Comparison of ENCODE assay signal across 9 mouse cellular contexts in the genomic region with DNA sequence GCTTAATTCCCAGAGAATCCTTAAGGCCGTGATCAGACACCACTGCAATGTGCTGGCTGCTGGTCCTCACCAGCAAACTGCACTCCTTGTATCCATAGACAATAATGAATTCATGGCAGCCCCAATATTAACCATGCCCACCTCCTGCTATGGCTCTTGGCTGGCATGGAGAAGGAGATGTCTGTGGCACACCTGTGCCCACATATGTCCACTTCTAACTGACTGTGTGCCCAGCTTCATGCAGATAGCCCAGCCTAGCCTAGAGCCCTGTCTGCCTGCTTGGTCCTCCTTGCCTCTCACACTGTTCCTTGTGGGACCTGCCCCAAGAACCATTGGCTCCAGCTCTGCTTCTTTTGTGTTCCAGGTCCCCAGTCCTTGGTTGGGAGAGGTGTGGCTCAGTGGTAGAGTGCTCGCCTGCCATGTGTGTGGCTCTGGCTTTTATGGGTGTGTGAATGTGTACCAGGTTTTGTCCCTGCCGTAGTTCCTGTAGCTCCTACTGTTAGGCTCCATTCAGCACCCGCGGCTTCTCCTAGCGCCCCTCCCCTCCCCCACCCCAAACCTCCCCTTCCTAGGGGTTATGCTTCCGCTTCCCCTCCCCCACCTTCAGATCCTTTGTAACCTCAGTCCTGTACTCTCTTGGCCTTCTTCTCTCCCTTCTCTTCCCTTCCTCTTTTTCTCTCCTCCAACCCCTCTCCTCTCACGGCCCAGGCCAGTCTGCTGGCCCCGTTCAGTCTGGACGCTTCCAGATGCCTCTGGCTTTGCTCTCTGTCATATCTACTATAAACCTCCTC. TPM values are rescaled to one million over a fixed set of nuclear protein-coding genes. Genes with fewer than 3 reads are reported as not detected.
A peak's percentile ranks its signal among the peaks of the same experiment; 100 is the strongest.
DNase-seq lines count a peak whose midpoint lies in the region; ATAC-seq lines count a peak whose summit lies in the region.
"Had no signal": no experiment of that assay in that cellular context is flagged by ENCODE, and none has a peak within 500 bp of the region (broad histone marks: within the 10 kb centered on the region; RNA-seq: fewer than 3 reads in every experiment).

No protein-coding gene starts in this region.

- peak; percentile 71 for DNase-seq in cerebellum, adult 9-11 months
- DNase-seq in cerebellum, adult 11 months, result no peak
- no peak for DNase-seq in midbrain, embryonic 10.5 days (ENCODE audit: low spot score)
- DNase-seq in thymus, postnatal 0 days (ENCODE audit: low spot score), result peak; percentile 77
- DNase-seq in natural killer cell, adult 2 months (ENCODE audit: low spot score in 2 of 2), result no peak

- WGBS in midbrain, embryonic 10.5 days, result 59% methylated on average over 10 of the region's 10 CpGs
- WGBS in midbrain, embryonic 13.5 days, result 60% methylated on average over 10 of the region's 10 CpGs
- WGBS in limb, embryonic 13.5 days, result 37% methylated on average over 10 of the region's 10 CpGs
- 45% methylated on average over 10 of the region's 10 CpGs for WGBS in forebrain, embryonic 16.5 days

- no peaks in the 10 kb centered on the region for H3K27me3 ChIP-seq in midbrain, embryonic 10.5 days (ENCODE audit: low read depth, poor library complexity, severe bottlenecking)
- H3K27me3 ChIP-seq in midbrain, embryonic 13.5 days, result no peaks in the 10 kb centered on the region
- H3K27me3 ChIP-seq in limb, embryonic 13.5 days, result no peaks in the 10 kb centered on the region
- H3K27me3 ChIP-seq in forebrain, embryonic 16.5 days (replicated peaks; ENCODE audit: control insufficient read depth, insufficient read depth, low read length), result no peaks in the 10 kb centered on the region
- H3K27me3 ChIP-seq: neural tube, embryonic 12.5 days had no signal

- no peak for ATAC-seq in midbrain, embryonic 13.5 days
- no peak for ATAC-seq in limb, embryonic 13.5 days (ENCODE audit: low FRiP score, low read depth)
- no peak for ATAC-seq in forebrain, embryonic 16.5 days

- H3K27ac ChIP-seq in midbrain, embryonic 10.5 days (replicated peaks), result peak overlapping the region; percentile 65
- H3K27ac ChIP-seq in midbrain, embryonic 13.5 days, result no peak overlapping the region
- peak overlapping the region; percentile 67; the same call in 1 of the 2 replicates for H3K27ac ChIP-seq in limb, embryonic 13.5 days
- H3K27ac ChIP-seq in forebrain, embryonic 16.5 days (ENCODE audit: low read length), result no peak overlapping the region
- H3K27ac ChIP-seq: neural tube, embryonic 12.5 days had no signal

- no peaks in the 10 kb centered on the region for H3K36me3 ChIP-seq in midbrain, embryonic 10.5 days
- H3K36me3 ChIP-seq in midbrain, embryonic 13.5 days, result no peaks in the 10 kb centered on the region
- H3K36me3 ChIP-seq in limb, embryonic 13.5 days, result no peaks in the 10 kb centered on the region
- H3K36me3 ChIP-seq in forebrain, embryonic 16.5 days (ENCODE audit: control insufficient read depth, insufficient read depth), result no peaks in the 10 kb centered on the region
- H3K36me3 ChIP-seq: neural tube, embryonic 12.5 days had no signal

- H3K9ac ChIP-seq in midbrain, embryonic 13.5 days (replicated peaks), result no peak overlapping the region
- H3K9ac ChIP-seq in limb, embryonic 13.5 days, result no peak overlapping the region
- H3K9ac ChIP-seq in forebrain, embryonic 16.5 days (replicated peaks; ENCODE audit: low read depth, low read length), result no peak overlapping the region
- H3K9ac ChIP-seq: neural tube, embryonic 12.5 days had no signal

- H3K4me3 ChIP-seq in midbrain, embryonic 10.5 days, result no peak overlapping the region
- no peak overlapping the region for H3K4me3 ChIP-seq in midbrain, embryonic 13.5 days (replicated peaks)
- no peak overlapping the region for H3K4me3 ChIP-seq in limb, embryonic 13.5 days
- no peak overlapping the region for H3K4me3 ChIP-seq in forebrain, embryonic 16.5 days (replicated peaks; ENCODE audit: low read length)
- H3K4me3 ChIP-seq: neural tube, embryonic 12.5 days had no signal

- H3K4me2 ChIP-seq in midbrain, embryonic 13.5 days (replicated peaks), result no peak overlapping the region
- H3K4me2 ChIP-seq in limb, embryonic 13.5 days (replicated peaks), result no peak overlapping the region
- no peak overlapping the region for H3K4me2 ChIP-seq in forebrain, embryonic 16.5 days (ENCODE audit: low read length)
- H3K4me2 ChIP-seq: neural tube, embryonic 12.5 days had no signal

- no peaks in the 10 kb centered on the region for H3K9me3 ChIP-seq in midbrain, embryonic 10.5 days (replicated peaks)
- H3K9me3 ChIP-seq in midbrain, embryonic 13.5 days, result no peaks in the 10 kb centered on the region
- no peaks in the 10 kb centered on the region for H3K9me3 ChIP-seq in limb, embryonic 13.5 days
- H3K9me3 ChIP-seq in forebrain, embryonic 16.5 days (ENCODE audit: control insufficient read depth, low read length), result no peaks in the 10 kb centered on the region
- H3K9me3 ChIP-seq: neural tube, embryonic 12.5 days had no signal

- peaks cover 24% of the 10 kb centered on the region for H3K4me1 ChIP-seq in midbrain, embryonic 10.5 days
- no peaks in the 10 kb centered on the region; the same call in 1 of the 2 replicates for H3K4me1 ChIP-seq in midbrain, embryonic 13.5 days (replicated peaks)
- peaks cover 22% of the 10 kb centered on the region for H3K4me1 ChIP-seq in limb, embryonic 13.5 days
- H3K4me1 ChIP-seq in forebrain, embryonic 16.5 days (replicated peaks; ENCODE audit: control insufficient read depth, insufficient read depth, low read length), result peaks cover 5% of the 10 kb centered on the region

RNA-seq across cellular contexts. Expression of gene Piezo1, which starts 6.3 kb away (rescaled TPM):
- 5.8 and 8.2 TPM in 2 replicates for polyA plus RNA-seq in midbrain, embryonic 10.5 days (2016; fragmentation: Nextera tagmentation; extraction: Ambion mirVana)
- polyA plus RNA-seq in midbrain, embryonic 13.5 days (2015; fragmentation: Nextera tagmentation; extraction: Ambion mirVana), result 1.6 and 2.9 TPM in 2 replicates
- polyA plus RNA-seq in limb, embryonic 13.5 days (2015; fragmentation: Nextera tagmentation; extraction: Ambion mirVana), result 14.0 and 14.7 TPM in 2 replicates
- polyA plus RNA-seq in thymus, postnatal 0 days (2015; fragmentation: Nextera tagmentation; extraction: Ambion mirVana), result 5.2 and 6.9 TPM in 2 replicates
- 1.9 and 3.4 TPM in 2 replicates for polyA plus RNA-seq in forebrain, embryonic 16.5 days (2015; fragmentation: Nextera tagmentation; extraction: Ambion mirVana)

RNA-seq across cellular contexts. Expression of gene Cdt1, which starts 10.4 kb away (rescaled TPM):
- polyA plus RNA-seq in midbrain, embryonic 10.5 days (2016; fragmentation: Nextera tagmentation; extraction: Ambion mirVana), result 63.2 and 70.9 TPM in 2 replicates
- 13.8 and 14.1 TPM in 2 replicates for polyA plus RNA-seq in midbrain, embryonic 13.5 days (2015; fragmentation: Nextera tagmentation; extraction: Ambion mirVana)
- 39.3 and 40.2 TPM in 2 replicates for polyA plus RNA-seq in limb, embryonic 13.5 days (2015; fragmentation: Nextera tagmentation; extraction: Ambion mirVana)
- polyA plus RNA-seq in thymus, postnatal 0 days (2015; fragmentation: Nextera tagmentation; extraction: Ambion mirVana), result 50.6 and 51.1 TPM in 2 replicates
- 12.0 and 13.9 TPM in 2 replicates for polyA plus RNA-seq in forebrain, embryonic 16.5 days (2015; fragmentation: Nextera tagmentation; extraction: Ambion mirVana)

RNA-seq across cellular contexts. Expression of gene Aprt, which starts 19.3 kb away (rescaled TPM):
- 241 and 278 TPM in 2 replicates for polyA plus RNA-seq in midbrain, embryonic 10.5 days (2016; fragmentation: Nextera tagmentation; extraction: Ambion mirVana)
- 136 and 152 TPM in 2 replicates for polyA plus RNA-seq in midbrain, embryonic 13.5 days (2015; fragmentation: Nextera tagmentation; extraction: Ambion mirVana)
- 335 and 351 TPM in 2 replicates for polyA plus RNA-seq in limb, embryonic 13.5 days (2015; fragmentation: Nextera tagmentation; extraction: Ambion mirVana)
- polyA plus RNA-seq in thymus, postnatal 0 days (2015; fragmentation: Nextera tagmentation; extraction: Ambion mirVana), result 173 and 174 TPM in 2 replicates
- polyA plus RNA-seq in forebrain, embryonic 16.5 days (2015; fragmentation: Nextera tagmentation; extraction: Ambion mirVana), result 184 and 204 TPM in 2 replicates

RNA-seq across cellular contexts. Expression of gene Galns, which starts 53.8 kb away (rescaled TPM):
- 6.6 and 7.7 TPM in 2 replicates for polyA plus RNA-seq in midbrain, embryonic 10.5 days (2016; fragmentation: Nextera tagmentation; extraction: Ambion mirVana)
- 3.9 and 4.7 TPM in 2 replicates for polyA plus RNA-seq in midbrain, embryonic 13.5 days (2015; fragmentation: Nextera tagmentation; extraction: Ambion mirVana)
- polyA plus RNA-seq in limb, embryonic 13.5 days (2015; fragmentation: Nextera tagmentation; extraction: Ambion mirVana), result 9.0 and 9.7 TPM in 2 replicates
- 10.5 and 11.7 TPM in 2 replicates for polyA plus RNA-seq in thymus, postnatal 0 days (2015; fragmentation: Nextera tagmentation; extraction: Ambion mirVana)
- polyA plus RNA-seq in forebrain, embryonic 16.5 days (2015; fragmentation: Nextera tagmentation; extraction: Ambion mirVana), result 3.8 and 4.6 TPM in 2 replicates

RNA-seq across cellular contexts. Expression of gene Trappc2l, which starts 54.0 kb away (rescaled TPM):
- 51.0 and 61.2 TPM in 2 replicates for polyA plus RNA-seq in midbrain, embryonic 10.5 days (2016; fragmentation: Nextera tagmentation; extraction: Ambion mirVana)
- polyA plus RNA-seq in midbrain, embryonic 13.5 days (2015; fragmentation: Nextera tagmentation; extraction: Ambion mirVana), result 98.5 and 102 TPM in 2 replicates
- 49.6 and 55.6 TPM in 2 replicates for polyA plus RNA-seq in limb, embryonic 13.5 days (2015; fragmentation: Nextera tagmentation; extraction: Ambion mirVana)
- 52.9 and 56.9 TPM in 2 replicates for polyA plus RNA-seq in thymus, postnatal 0 days (2015; fragmentation: Nextera tagmentation; extraction: Ambion mirVana)
- polyA plus RNA-seq in forebrain, embryonic 16.5 days (2015; fragmentation: Nextera tagmentation; extraction: Ambion mirVana), result 72.0 and 92.6 TPM in 2 replicates

Comparison
In these comparisons a context has a peak if more than half of its experiments do, and no peak if none do; other contexts are left out.
1. DNase-seq: peak in cerebellum, adult 9-11 months (single experiment) and thymus, postnatal 0 days (single experiment); none in cerebellum, adult 11 months (single experiment), midbrain, embryonic 10.5 days (single experiment) and natural killer cell, adult 2 months (0 of 2).
2. H3K27ac ChIP-seq: peak in midbrain, embryonic 10.5 days (single experiment) and limb, embryonic 13.5 days (single experiment); none in midbrain, embryonic 13.5 days (single experiment) and forebrain, embryonic 16.5 days (single experiment).